Mouse (Mus musculus): Measurements from ENCODE around the gene Col4a5. TPM values are rescaled to one million over a fixed set of nuclear protein-coding genes. Genes with fewer than 3 reads are reported as not detected.

Col4a5 gene
- polyA plus RNA-seq (2012; rRNA removed), result 0.88 and 1.3 TPM in 2 replicates

DNA sequence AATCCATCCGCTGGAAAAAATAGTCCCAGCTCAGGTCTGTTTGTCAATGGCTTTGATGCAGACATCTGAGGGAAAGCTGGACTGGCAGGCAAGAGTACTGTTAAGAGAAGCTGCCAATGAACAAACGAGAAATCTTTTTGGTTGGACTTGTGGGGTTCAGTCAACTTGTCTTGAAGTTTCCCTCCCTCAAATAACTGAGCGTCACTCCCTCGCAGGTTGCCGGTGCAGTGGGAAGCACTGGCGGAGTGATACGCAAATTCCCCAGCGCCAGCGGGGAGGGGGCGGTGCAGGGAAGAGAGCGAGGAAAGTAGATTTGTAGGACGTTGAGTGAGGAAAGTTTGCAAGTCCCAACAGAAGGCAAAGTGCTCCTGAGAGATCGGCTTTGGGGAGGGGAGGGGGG is at the start of gene Col4a5:
Gene Col4a5, plus strand, starts transcription at position 276 of the 400 bp plus-strand sequence.
- Histone ChIP-seq H3K36me3 (ENCODE audit: control insufficient read depth, insufficient read depth, low read length) (no peaks in the 10 kb centered on the region), H3K27me3 (ENCODE audit: control insufficient read depth, insufficient read depth, low read length) (no peaks in the 10 kb centered on the region), H3K4me3 (ENCODE audit: low read depth, low read length) (peak within 1 kb of the TSS; percentile 56), H3K27ac (ENCODE audit: insufficient read depth, low read depth, low read length) (no peak within 1 kb of the TSS), H3K4me1 (ENCODE audit: control insufficient read depth, insufficient read depth, insufficient read length, low read length) (no peaks in the 10 kb centered on the region)
- TF ChIP-seq POLR2A (IDR thresholded peaks at IDR 0.05; ENCODE audit: low read depth, low read length) (no peak), CTCF (IDR thresholded peaks at IDR 0.05; ENCODE audit: extremely low read depth, insufficient read length, insufficient replicate concordance, low read depth, low read length) (no peak)
- 7% methylated on average over 13 of the region's 13 CpGs for WGBS

DNA sequence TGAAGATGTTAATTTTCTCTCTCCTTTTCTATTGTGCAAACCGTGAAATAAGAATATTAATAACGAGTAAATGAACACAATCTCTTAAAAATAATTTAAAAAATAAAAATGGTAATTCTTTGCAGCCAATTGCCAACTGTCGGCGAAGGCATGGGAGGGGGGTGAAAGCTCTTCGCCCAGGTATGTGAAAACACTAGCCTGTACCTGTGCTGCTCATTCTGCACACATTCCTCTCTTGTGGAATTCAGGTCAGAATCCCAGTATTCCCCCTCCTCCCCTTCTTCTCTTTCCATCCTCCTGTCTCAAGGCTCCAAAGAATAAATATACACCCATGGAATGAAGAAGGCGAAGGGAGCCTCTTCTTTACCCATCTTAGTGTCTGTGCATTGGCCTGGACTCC is 38.4 kb upstream of the Col4a5 start:
- no peak overlapping the region for H3K27ac ChIP-seq (ENCODE audit: insufficient read depth, low read depth, low read length)
- no peaks in the 10 kb centered on the region for H3K36me3 ChIP-seq (ENCODE audit: control insufficient read depth, insufficient read depth, low read length)
- no peak overlapping the region for H3K4me3 ChIP-seq (ENCODE audit: low read depth, low read length)
- TF ChIP-seq CTCF (IDR thresholded peaks at IDR 0.05; ENCODE audit: extremely low read depth, insufficient read length, insufficient replicate concordance, low read depth, low read length) (no peak), POLR2A (IDR thresholded peaks at IDR 0.05; ENCODE audit: low read depth, low read length) (no peak)
- no peaks in the 10 kb centered on the region for H3K4me1 ChIP-seq (ENCODE audit: control insufficient read depth, insufficient read depth, insufficient read length, low read length)
- 73% methylated on average over 6 of the region's 6 CpGs for WGBS
- no peaks in the 10 kb centered on the region for H3K27me3 ChIP-seq (ENCODE audit: control insufficient read depth, insufficient read depth, low read length)

DNA sequence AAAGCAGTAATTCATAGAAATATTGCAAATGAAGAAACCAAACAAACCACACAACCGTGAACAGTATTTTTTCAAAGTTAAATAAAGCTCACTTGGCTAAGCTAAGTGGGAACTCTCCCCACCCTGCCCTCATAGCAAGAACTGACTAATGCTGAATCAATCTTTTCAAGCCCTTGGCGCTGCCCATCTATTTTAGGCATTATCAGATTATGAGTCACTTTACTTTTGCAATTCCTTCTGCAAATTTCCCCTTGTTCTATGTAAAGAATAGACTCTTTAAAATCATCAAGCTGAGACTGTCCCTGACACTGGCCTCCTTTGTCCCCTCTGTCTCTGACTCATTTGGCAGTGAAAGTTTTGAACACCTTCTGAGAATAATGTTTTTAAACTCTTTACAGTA is 35.8 kb upstream of the Col4a5 start:
- Histone ChIP-seq H3K36me3 (ENCODE audit: control insufficient read depth, insufficient read depth, low read length) (no peaks in the 10 kb centered on the region), H3K27me3 (ENCODE audit: control insufficient read depth, insufficient read depth, low read length) (no peaks in the 10 kb centered on the region), H3K4me3 (ENCODE audit: low read depth, low read length) (no peak overlapping the region), H3K4me1 (ENCODE audit: control insufficient read depth, insufficient read depth, insufficient read length, low read length) (no peaks in the 10 kb centered on the region), H3K27ac (ENCODE audit: insufficient read depth, low read depth, low read length) (no peak overlapping the region)
- no peak for TF ChIP-seq CTCF (IDR thresholded peaks at IDR 0.05; ENCODE audit: extremely low read depth, insufficient read length, insufficient replicate concordance, low read depth, low read length)
- no peak for TF ChIP-seq POLR2A (IDR thresholded peaks at IDR 0.05; ENCODE audit: low read depth, low read length)
- 29% methylated on average over 2 of the region's 2 CpGs for WGBS

DNA sequence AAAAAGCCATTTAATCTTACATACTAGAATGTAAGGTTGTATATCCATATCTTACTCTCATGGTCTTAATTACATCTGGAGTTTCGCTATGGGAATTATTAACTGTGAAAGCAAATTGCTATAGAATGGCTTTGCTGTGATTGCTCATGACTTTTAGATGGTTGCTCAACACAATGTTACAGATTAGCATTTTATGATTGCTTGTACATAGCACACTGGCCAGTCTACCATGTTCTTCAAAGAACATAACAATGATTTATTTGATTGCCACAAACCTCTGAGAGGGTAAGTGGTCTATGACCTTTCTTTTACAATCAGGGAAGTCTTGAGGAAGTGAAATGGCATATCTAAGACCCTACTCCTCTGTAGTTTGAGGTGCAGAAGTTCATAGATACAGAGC is 27.2 kb upstream of the Col4a5 start:
- Histone ChIP-seq H3K36me3 (ENCODE audit: control insufficient read depth, insufficient read depth, low read length) (no peaks in the 10 kb centered on the region), H3K27ac (ENCODE audit: insufficient read depth, low read depth, low read length) (no peak overlapping the region), H3K27me3 (ENCODE audit: control insufficient read depth, insufficient read depth, low read length) (no peaks in the 10 kb centered on the region), H3K4me1 (ENCODE audit: control insufficient read depth, insufficient read depth, insufficient read length, low read length) (no peaks in the 10 kb centered on the region), H3K4me3 (ENCODE audit: low read depth, low read length) (no peak overlapping the region)
- 62% methylated on average over 1 of the region's 1 CpGs for WGBS
- no peak for TF ChIP-seq POLR2A (IDR thresholded peaks at IDR 0.05; ENCODE audit: low read depth, low read length)
- TF ChIP-seq CTCF (IDR thresholded peaks at IDR 0.05; ENCODE audit: extremely low read depth, insufficient read length, insufficient replicate concordance, low read depth, low read length), result no peak

DNA sequence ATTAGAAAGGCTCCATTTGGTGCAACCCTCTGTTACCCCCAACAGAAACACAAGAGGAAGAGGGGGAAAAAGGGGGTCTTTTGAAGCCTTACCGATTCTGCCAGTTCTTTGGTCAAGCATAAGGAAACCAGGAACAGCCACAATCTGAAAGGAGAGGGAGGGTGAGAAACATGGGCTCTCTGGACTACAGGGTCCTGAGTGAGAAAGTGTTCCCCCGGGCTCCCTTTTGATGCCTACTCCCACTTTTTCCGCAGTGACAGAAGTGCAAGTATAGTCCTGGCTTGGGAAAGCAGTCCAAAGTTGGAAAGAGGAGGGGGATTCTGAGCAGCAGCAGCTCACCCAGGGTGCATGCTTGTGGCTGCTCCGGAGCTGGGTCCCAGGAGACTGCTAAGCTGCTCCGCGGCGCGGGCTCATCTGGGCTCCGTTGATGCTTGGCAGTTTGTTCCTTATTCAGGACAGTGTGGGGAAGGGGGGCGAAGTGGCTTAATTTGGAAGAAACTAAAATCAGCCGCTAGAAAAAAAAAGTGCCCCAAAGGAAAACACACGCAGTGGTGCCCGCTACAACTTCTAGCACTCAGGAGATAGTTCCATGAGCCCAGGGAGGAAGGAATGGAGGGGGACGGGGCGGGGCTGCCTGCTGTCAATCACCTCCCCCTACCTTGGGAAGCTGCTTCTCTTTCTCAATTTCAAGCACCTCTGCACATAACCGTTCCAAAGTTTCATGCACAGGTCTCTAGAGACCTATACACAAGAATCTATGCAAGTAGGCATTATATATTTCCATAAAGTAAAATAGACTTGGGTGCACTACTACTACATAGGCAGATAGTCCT is 1.5 kb upstream of the Col4a5 start, which contains the start of gene Col4a6:
Gene Col4a6, minus strand, starts transcription at position 607 of the 833 bp plus-strand sequence.
- 14% methylated on average over 16 of the region's 16 CpGs for WGBS
- no peak within 1 kb of the TSS for H3K27ac ChIP-seq (ENCODE audit: insufficient read depth, low read depth, low read length)
- H3K4me3 ChIP-seq (ENCODE audit: low read depth, low read length), result 0 out of 2 replicates have a peak within 1 kb of the TSS, but pooled peaks have one; percentile 10
- H3K4me1 ChIP-seq (ENCODE audit: control insufficient read depth, insufficient read depth, insufficient read length, low read length), result no peaks in the 10 kb centered on the region
- TF ChIP-seq CTCF (IDR thresholded peaks at IDR 0.05; ENCODE audit: extremely low read depth, insufficient read length, insufficient replicate concordance, low read depth, low read length) (no peak), POLR2A (IDR thresholded peaks at IDR 0.05; ENCODE audit: low read depth, low read length) (no peak)
- H3K27me3 ChIP-seq (ENCODE audit: control insufficient read depth, insufficient read depth, low read length), result no peaks in the 10 kb centered on the region
- H3K36me3 ChIP-seq (ENCODE audit: control insufficient read depth, insufficient read depth, low read length), result no peaks in the 10 kb centered on the region

DNA sequence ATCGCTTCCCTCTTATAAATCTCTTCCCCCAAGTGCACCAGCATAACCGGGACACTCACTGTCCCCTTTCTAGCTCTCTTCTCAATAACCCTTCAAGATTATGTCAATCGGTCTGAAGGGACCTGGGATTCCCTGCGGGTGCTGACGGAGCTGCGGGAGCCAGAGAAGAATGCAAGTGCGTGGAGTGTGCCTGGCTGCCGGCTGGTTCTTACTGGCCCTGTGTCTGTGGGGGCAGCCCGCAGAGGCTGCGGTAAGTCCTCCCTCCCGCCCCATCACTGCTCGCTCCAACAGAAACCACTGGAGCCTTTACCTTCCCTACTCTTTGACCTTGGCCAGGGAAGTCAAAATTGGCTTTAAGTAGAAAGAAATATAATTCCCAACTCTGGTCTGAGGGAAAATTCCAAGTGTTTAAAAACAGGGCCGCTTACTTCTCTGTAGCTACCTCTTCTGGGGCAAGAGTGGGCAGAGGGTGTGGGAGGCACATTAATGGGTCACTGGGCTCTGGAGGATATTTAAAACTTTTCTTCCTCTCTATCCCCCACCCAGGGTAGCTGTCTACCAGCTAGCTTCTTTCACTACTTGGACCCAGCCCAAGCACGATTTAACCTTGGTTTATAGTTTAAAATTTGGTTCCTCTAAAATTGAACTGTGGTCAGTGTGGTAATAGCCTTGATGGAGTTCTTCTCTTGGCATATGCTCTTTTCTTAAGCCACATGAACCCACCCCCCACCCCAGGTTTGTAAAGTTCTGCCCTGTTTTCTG is 562 bp downstream of the Col4a5 start:
- Histone ChIP-seq H3K27ac (ENCODE audit: insufficient read depth, low read depth, low read length) (no peak overlapping the region), H3K27me3 (ENCODE audit: control insufficient read depth, insufficient read depth, low read length) (no peaks in the 10 kb centered on the region), H3K4me1 (ENCODE audit: control insufficient read depth, insufficient read depth, insufficient read length, low read length) (no peaks in the 10 kb centered on the region), H3K36me3 (ENCODE audit: control insufficient read depth, insufficient read depth, low read length) (no peaks in the 10 kb centered on the region), H3K4me3 (ENCODE audit: low read depth, low read length) (peak overlapping the region; percentile 56)
- 13% methylated on average over 14 of the region's 14 CpGs for WGBS
- no peak for TF ChIP-seq POLR2A (IDR thresholded peaks at IDR 0.05; ENCODE audit: low read depth, low read length)
- no peak for TF ChIP-seq CTCF (IDR thresholded peaks at IDR 0.05; ENCODE audit: extremely low read depth, insufficient read length, insufficient replicate concordance, low read depth, low read length)

DNA sequence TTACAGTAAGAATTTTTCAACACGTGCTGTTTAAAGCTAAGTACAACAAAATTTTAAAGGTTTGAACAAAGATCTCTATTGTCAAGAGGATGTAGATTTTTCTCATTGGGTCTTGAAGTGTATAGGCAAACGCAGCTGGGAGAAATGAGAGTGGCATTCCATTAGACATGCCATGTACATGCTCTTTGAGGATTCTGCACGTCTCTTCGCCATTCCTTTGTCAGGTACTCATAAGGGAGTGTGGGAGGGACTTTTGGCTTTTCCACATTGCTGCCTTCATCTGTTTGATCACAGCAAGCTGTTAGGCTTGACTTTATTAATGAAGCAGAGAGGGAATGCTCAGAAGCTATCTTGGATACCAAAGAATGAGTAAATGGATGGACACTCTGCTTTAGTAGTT is 19.4 kb downstream of the Col4a5 start:
- TF ChIP-seq POLR2A (IDR thresholded peaks at IDR 0.05; ENCODE audit: low read depth, low read length) (no peak), CTCF (IDR thresholded peaks at IDR 0.05; ENCODE audit: extremely low read depth, insufficient read length, insufficient replicate concordance, low read depth, low read length) (no peak)
- 78% methylated on average over 4 of the region's 4 CpGs for WGBS
- Histone ChIP-seq H3K27me3 (ENCODE audit: control insufficient read depth, insufficient read depth, low read length) (no peaks in the 10 kb centered on the region), H3K27ac (ENCODE audit: insufficient read depth, low read depth, low read length) (no peak overlapping the region), H3K36me3 (ENCODE audit: control insufficient read depth, insufficient read depth, low read length) (no peaks in the 10 kb centered on the region), H3K4me3 (ENCODE audit: low read depth, low read length) (no peak overlapping the region), H3K4me1 (ENCODE audit: control insufficient read depth, insufficient read depth, insufficient read length, low read length) (no peaks in the 10 kb centered on the region)
